Mouse (Mus musculus): Measurements from ENCODE around the gene Prm1. TPM values are rescaled to one million over a fixed set of nuclear protein-coding genes. Genes with fewer than 3 reads are reported as not detected.

Prm1 gene
- polyA plus RNA-seq, 1 experiment = not detected

- TF ChIP-seq POLR2A (IDR thresholded peaks at IDR 0.05; ENCODE audit: insufficient read depth, low read depth, low read length) = no peak
- TF ChIP-seq CTCF (IDR thresholded peaks at IDR 0.05; ENCODE audit: insufficient read depth, low read depth, low read length) = no peak
- 75% methylated on average over 5 of the region's 5 CpGs for WGBS
- H3K4me3 ChIP-seq (ENCODE audit: insufficient read depth, low read depth, low read length) = no peak overlapping the region
- peaks cover 18% of the 10 kb centered on the region for H3K4me1 ChIP-seq (ENCODE audit: control insufficient read depth, insufficient read depth, low read length)
- H3K27ac ChIP-seq (ENCODE audit: insufficient read depth, low read depth, low read length) = no peak overlapping the region
These were observed 25.0 kb downstream of the Prm1 start for GRCm38 (mm10) chr16:10780631-10781120.

GRCm38 (mm10) chr16:10777579-10778160, 28.0 kb downstream of the Prm1 start:
- Histone ChIP-seq H3K4me3 (ENCODE audit: insufficient read depth, low read depth, low read length) (no peak overlapping the region), H3K27ac (ENCODE audit: insufficient read depth, low read depth, low read length) (no peak overlapping the region), H3K4me1 (ENCODE audit: control insufficient read depth, insufficient read depth, low read length) (peaks cover 3% of the 10 kb centered on the region; the same call in 1 of the 2 replicates)
- TF ChIP-seq POLR2A (IDR thresholded peaks at IDR 0.05; ENCODE audit: insufficient read depth, low read depth, low read length) (no peak), CTCF (IDR thresholded peaks at IDR 0.05; ENCODE audit: insufficient read depth, low read depth, low read length) (no peak)
- WGBS = 81% methylated on average over 5 of the region's 5 CpGs

- 69% methylated on average over 7 of the region's 7 CpGs for WGBS
- TF ChIP-seq POLR2A (IDR thresholded peaks at IDR 0.05; ENCODE audit: insufficient read depth, low read depth, low read length) (no peak), CTCF (IDR thresholded peaks at IDR 0.05; ENCODE audit: insufficient read depth, low read depth, low read length) (no peak)
- Histone ChIP-seq H3K4me3 (ENCODE audit: insufficient read depth, low read depth, low read length) (no peak overlapping the region), H3K27ac (ENCODE audit: insufficient read depth, low read depth, low read length) (no peak overlapping the region), H3K4me1 (ENCODE audit: control insufficient read depth, insufficient read depth, low read length) (no peaks in the 10 kb centered on the region; the same call in 1 of the 2 replicates)
These were observed 29.3 kb downstream of the Prm1 start for GRCm38 (mm10) chr16:10776322-10776721.

GRCm38 (mm10) chr16:10774726-10775125, 30.9 kb downstream of the Prm1 start:
- H3K4me3 ChIP-seq (ENCODE audit: insufficient read depth, low read depth, low read length) = no peak overlapping the region
- H3K27ac ChIP-seq (ENCODE audit: insufficient read depth, low read depth, low read length) = no peak overlapping the region
- H3K4me1 ChIP-seq (ENCODE audit: control insufficient read depth, insufficient read depth, low read length) = peaks cover 3% of the 10 kb centered on the region
- 86% methylated on average over 4 of the region's 4 CpGs for WGBS
- no peak for TF ChIP-seq POLR2A (IDR thresholded peaks at IDR 0.05; ENCODE audit: insufficient read depth, low read depth, low read length)
- no peak for TF ChIP-seq CTCF (IDR thresholded peaks at IDR 0.05; ENCODE audit: insufficient read depth, low read depth, low read length)

GRCm38 (mm10) chr16:10773543-10773942, 32.1 kb downstream of the Prm1 start:
- H3K27ac ChIP-seq (ENCODE audit: insufficient read depth, low read depth, low read length) = no peak overlapping the region
- WGBS = 93% methylated on average over 8 of the region's 8 CpGs
- no peak overlapping the region for H3K4me3 ChIP-seq (ENCODE audit: insufficient read depth, low read depth, low read length)
- TF ChIP-seq CTCF (IDR thresholded peaks at IDR 0.05; ENCODE audit: insufficient read depth, low read depth, low read length) (no peak), POLR2A (IDR thresholded peaks at IDR 0.05; ENCODE audit: insufficient read depth, low read depth, low read length) (no peak)
- H3K4me1 ChIP-seq (ENCODE audit: control insufficient read depth, insufficient read depth, low read length) = peaks cover 7% of the 10 kb centered on the region

- Histone ChIP-seq H3K4me3 (ENCODE audit: insufficient read depth, low read depth, low read length) (no peak overlapping the region), H3K27ac (ENCODE audit: insufficient read depth, low read depth, low read length) (no peak overlapping the region), H3K4me1 (ENCODE audit: control insufficient read depth, insufficient read depth, low read length) (peaks cover 7% of the 10 kb centered on the region)
- TF ChIP-seq POLR2A (IDR thresholded peaks at IDR 0.05; ENCODE audit: insufficient read depth, low read depth, low read length) (no peak), CTCF (IDR thresholded peaks at IDR 0.05; ENCODE audit: insufficient read depth, low read depth, low read length) (no peak)
- 87% methylated on average over 19 of the region's 19 CpGs for WGBS
These were observed 33.7 kb downstream of the Prm1 start for GRCm38 (mm10) chr16:10771769-10772510.

GRCm38 (mm10) chr16:10770531-10771325, 34.9 kb downstream of the Prm1 start:
- 60% methylated on average over 4 of the region's 4 CpGs for WGBS
- H3K4me1 ChIP-seq (ENCODE audit: control insufficient read depth, insufficient read depth, low read length) = peaks cover 7% of the 10 kb centered on the region
- no peak overlapping the region for H3K27ac ChIP-seq (ENCODE audit: insufficient read depth, low read depth, low read length)
- no peak for TF ChIP-seq CTCF (IDR thresholded peaks at IDR 0.05; ENCODE audit: insufficient read depth, low read depth, low read length)
- TF ChIP-seq POLR2A (IDR thresholded peaks at IDR 0.05; ENCODE audit: insufficient read depth, low read depth, low read length) = no peak
- no peak overlapping the region for H3K4me3 ChIP-seq (ENCODE audit: insufficient read depth, low read depth, low read length)

GRCm38 (mm10) chr16:10769661-10770060, 36.0 kb downstream of the Prm1 start:
- TF ChIP-seq CTCF (IDR thresholded peaks at IDR 0.05; ENCODE audit: insufficient read depth, low read depth, low read length) (no peak), POLR2A (IDR thresholded peaks at IDR 0.05; ENCODE audit: insufficient read depth, low read depth, low read length) (no peak)
- no peak overlapping the region for H3K4me3 ChIP-seq (ENCODE audit: insufficient read depth, low read depth, low read length)
- H3K27ac ChIP-seq (ENCODE audit: insufficient read depth, low read depth, low read length) = no peak overlapping the region
- 49% methylated on average over 2 of the region's 2 CpGs for WGBS
- H3K4me1 ChIP-seq (ENCODE audit: control insufficient read depth, insufficient read depth, low read length) = peaks cover 7% of the 10 kb centered on the region

Data from olfactory bulb, adult 2 months (tissue).